Mouse (Mus musculus) forebrain, embryonic 11.5 days (tissue): ENCODE measurements at regions not wholly inside any gene's neighbourhood (a gene's known extent, or its start where the extent isn't known, plus 50 kb on each side); places are given as distances from the start of the nearest gene placed in this dataset.
"Not testable (repeated sequence)": the region's sequence is repeated elsewhere in the genome, so short reads cannot be mapped to it uniquely, and the experiment has no call there.

Source experiments
- ATAC-seq: fragments of 200-750 bp; cut with Nextera tagmentation; replicated peaks from 2 replicates; pipeline ENCODE4 v1.8.0; 2017; ENCODE audit warnings: moderate TSS enrichment; ENCODE audit not compliant: low FRiP score
- DNase-seq: peaks from one replicate; pipeline ENCODE4 v3.0.0-alpha.2; 2017; ENCODE audit warnings: low spot score
- H3K27ac ChIP-seq: fragments of 300-500 bp; sonication (generic); 2 replicates; pipeline ENCODE4 v1.5.1; 2014; ENCODE audit warnings: low read depth, low read length
- H3K27me3 ChIP-seq: fragments of 300-500 bp; sonication (generic); 2 replicates; pipeline ENCODE4 v1.6.1; 2014; ENCODE audit warnings: mild to moderate bottlenecking, low read length, mixed read lengths; ENCODE audit not compliant: control insufficient read depth, insufficient read depth
- H3K36me3 ChIP-seq: fragments of 300-500 bp; sonication (generic); 2 replicates; pipeline ENCODE4 v1.6.1; 2014; ENCODE audit warnings: mild to moderate bottlenecking, low read length, moderate library complexity, mixed read lengths; ENCODE audit not compliant: control insufficient read depth, insufficient read depth
- H3K4me1 ChIP-seq: fragments of 300-500 bp; sonication (generic); replicated peaks from 2 replicates; pipeline ENCODE4 v1.6.1; 2014; ENCODE audit warnings: low read length, mixed read lengths; ENCODE audit not compliant: control insufficient read depth, insufficient read depth
- H3K4me2 ChIP-seq: fragments of 300-500 bp; sonication (generic); 2 replicates; pipeline ENCODE4 v1.6.1; 2014; ENCODE audit warnings: low read depth, mild to moderate bottlenecking, low read length, moderate library complexity, mixed read lengths; ENCODE audit not compliant: severe bottlenecking
- H3K4me3 ChIP-seq: fragments of 300-500 bp; sonication (generic); 2 replicates; pipeline ENCODE4 v1.5.1; 2014; ENCODE audit warnings: low read depth, low read length
- H3K9ac ChIP-seq: fragments of 300-500 bp; sonication (generic); 2 replicates; pipeline ENCODE4 v1.6.1; 2014; ENCODE audit warnings: low read length
- H3K9me3 ChIP-seq: fragments of 300-500 bp; sonication (generic); 2 replicates; pipeline ENCODE4 v1.6.1; 2016; ENCODE audit warnings: low read length, mixed read lengths; ENCODE audit not compliant: control insufficient read depth
- WGBS: fragments of 180-500 bp; shearing (Covaris S2); extraction: QIAGEN DNeasy Blood & Tissue Kit; methylation state at CpG from one replicate; pipeline ENCODE4 v1.1.7; 2014; 5-methylcytosine and 5-hydroxymethylcytosine counted together

GRCm38 (mm10) chr14:52988563-52988962 is 493.0 kb upstream of the Olfr1507 start:
- not testable (repeated sequence) for H3K9ac ChIP-seq, H3K27me3 ChIP-seq, DNase-seq, H3K4me2 ChIP-seq, H3K36me3 ChIP-seq, ATAC-seq, H3K27ac ChIP-seq, H3K4me1 ChIP-seq, H3K4me3 ChIP-seq, H3K9me3 ChIP-seq
- no CpG with 5 or more reads among the region's 6 CpGs for WGBS

- H3K4me3 ChIP-seq, H3K27me3 ChIP-seq, H3K9ac ChIP-seq, H3K4me1 ChIP-seq, H3K27ac ChIP-seq, H3K4me2 ChIP-seq, H3K36me3 ChIP-seq, DNase-seq, H3K9me3 ChIP-seq: not testable (repeated sequence)
- peak; percentile 60; the same call in 1 of the 2 replicates for ATAC-seq
- no CpG with 5 or more reads among the region's 12 CpGs for WGBS
These were observed 476.9 kb upstream of the Olfr1507 start for GRCm38 (mm10) chr14:52972207-52973003.

GRCm38 (mm10) chr14:52962110-52962509 is 466.6 kb upstream of the Olfr1507 start:
- not testable (repeated sequence) for H3K9ac ChIP-seq, H3K36me3 ChIP-seq, H3K9me3 ChIP-seq, H3K4me1 ChIP-seq, H3K27me3 ChIP-seq, H3K4me2 ChIP-seq, H3K4me3 ChIP-seq, H3K27ac ChIP-seq, ATAC-seq, DNase-seq
- 93% methylated on average over 3 of the region's 4 CpGs for WGBS

GRCm38 (mm10) chr14:52956515-52956914 is 461.0 kb upstream of the Olfr1507 start:
- not testable (repeated sequence) for H3K9me3 ChIP-seq, H3K4me2 ChIP-seq, H3K27ac ChIP-seq, H3K4me1 ChIP-seq, H3K27me3 ChIP-seq, H3K9ac ChIP-seq, ATAC-seq, DNase-seq, H3K4me3 ChIP-seq, H3K36me3 ChIP-seq
- 94% methylated on average over 2 of the region's 2 CpGs for WGBS

GRCm38 (mm10) chr14:52944925-52945324 is 449.4 kb upstream of the Olfr1507 start:
- WGBS: no CpG with 5 or more reads among the region's 3 CpGs
- not testable (repeated sequence) for H3K27ac ChIP-seq, H3K4me1 ChIP-seq, H3K36me3 ChIP-seq, H3K9ac ChIP-seq, H3K4me3 ChIP-seq, H3K9me3 ChIP-seq, H3K4me2 ChIP-seq, ATAC-seq, H3K27me3 ChIP-seq, DNase-seq

- H3K9ac ChIP-seq, DNase-seq, H3K9me3 ChIP-seq, ATAC-seq, H3K4me2 ChIP-seq, H3K27me3 ChIP-seq, H3K27ac ChIP-seq, H3K4me3 ChIP-seq, H3K36me3 ChIP-seq, H3K4me1 ChIP-seq: not testable (repeated sequence)
These were observed 446.9 kb upstream of the Olfr1507 start for GRCm38 (mm10) chr14:52942438-52942837.

- not testable (repeated sequence) for H3K4me1 ChIP-seq, H3K36me3 ChIP-seq, H3K4me3 ChIP-seq, H3K9me3 ChIP-seq, DNase-seq, H3K27me3 ChIP-seq, H3K9ac ChIP-seq, H3K4me2 ChIP-seq, ATAC-seq, H3K27ac ChIP-seq
- no CpG with 5 or more reads among the region's 1 CpGs for WGBS
These were observed 446.2 kb upstream of the Olfr1507 start for GRCm38 (mm10) chr14:52941747-52942146.

GRCm38 (mm10) chr14:52920138-52920537 is 424.6 kb upstream of the Olfr1507 start:
- not testable (repeated sequence) for H3K4me2 ChIP-seq, H3K36me3 ChIP-seq, H3K9me3 ChIP-seq, H3K27ac ChIP-seq, H3K27me3 ChIP-seq, H3K9ac ChIP-seq, H3K4me3 ChIP-seq, H3K4me1 ChIP-seq, DNase-seq, ATAC-seq
- no CpG with 5 or more reads among the region's 5 CpGs for WGBS

- H3K9me3 ChIP-seq, H3K9ac ChIP-seq, DNase-seq, ATAC-seq, H3K4me2 ChIP-seq, H3K36me3 ChIP-seq, H3K4me3 ChIP-seq, H3K27ac ChIP-seq, H3K27me3 ChIP-seq, H3K4me1 ChIP-seq: not testable (repeated sequence)
- no CpG with 5 or more reads among the region's 1 CpGs for whole genome bisulfite sequencing
These were observed 418.3 kb upstream of the Olfr1507 start for GRCm38 (mm10) chr14:52913814-52914213.
